Mouse (Mus musculus): ENCODE measurements around the gene Anapc15.

Anapc15 gene

DNA sequence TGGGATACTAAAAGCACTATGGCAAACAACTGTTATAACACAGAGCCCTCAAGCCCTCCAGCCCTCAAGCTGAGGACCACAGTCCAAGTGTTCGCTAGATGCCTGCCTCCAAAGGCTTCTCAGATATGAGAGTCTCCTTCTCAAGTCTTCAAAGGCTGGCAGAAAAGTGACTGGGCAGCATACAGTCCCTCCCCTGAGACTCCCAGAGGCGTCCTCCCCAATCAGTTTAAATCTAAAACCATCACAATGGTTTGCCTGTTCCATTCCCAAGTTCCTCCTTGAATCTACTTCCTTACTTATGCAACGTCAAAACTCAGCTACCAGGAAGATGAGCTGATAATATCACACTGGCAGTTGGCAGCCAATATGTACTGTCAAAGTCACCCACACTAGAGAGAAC is at the start of gene Anapc15:
TSS of gene Anapc15 (plus strand) at position 301 of the 400 bp plus-strand sequence.
- DNase-seq (ENCODE audit: low spot score in 2 of 2) = no peak

DNA sequence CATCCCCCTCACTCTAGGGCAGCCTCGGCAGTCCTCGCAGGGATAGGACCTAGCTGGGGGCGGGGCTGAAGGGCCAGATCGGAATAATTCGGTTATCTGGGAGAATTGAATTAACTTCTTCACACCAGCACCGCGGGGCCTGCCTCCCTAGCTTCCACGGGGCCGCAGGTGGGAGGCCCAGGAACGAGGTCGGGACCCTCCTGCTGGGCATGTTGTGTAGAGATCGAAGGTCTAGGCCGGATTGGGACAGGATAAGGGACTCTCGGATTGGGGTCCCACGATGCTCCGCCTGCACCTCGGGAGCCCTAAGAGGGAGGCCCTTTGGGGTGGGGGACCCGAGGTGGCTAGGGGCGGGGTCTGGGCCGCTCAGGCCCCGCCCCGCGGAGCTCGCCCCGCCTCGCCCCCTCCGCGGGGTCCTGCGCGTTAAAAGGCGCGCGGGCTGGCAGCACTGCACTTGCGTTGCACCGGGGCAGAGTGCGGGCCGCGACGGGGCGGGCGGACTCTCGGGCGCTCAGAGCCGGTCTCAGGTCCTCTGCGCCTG is 45.6 kb upstream of the Anapc15 start, which contains the start of gene Phox2a:
TSS of gene Phox2a (plus strand) at position 453 of the 541 bp plus-strand sequence.
- no peak for DNase-seq (ENCODE audit: low spot score in 2 of 2)

DNA sequence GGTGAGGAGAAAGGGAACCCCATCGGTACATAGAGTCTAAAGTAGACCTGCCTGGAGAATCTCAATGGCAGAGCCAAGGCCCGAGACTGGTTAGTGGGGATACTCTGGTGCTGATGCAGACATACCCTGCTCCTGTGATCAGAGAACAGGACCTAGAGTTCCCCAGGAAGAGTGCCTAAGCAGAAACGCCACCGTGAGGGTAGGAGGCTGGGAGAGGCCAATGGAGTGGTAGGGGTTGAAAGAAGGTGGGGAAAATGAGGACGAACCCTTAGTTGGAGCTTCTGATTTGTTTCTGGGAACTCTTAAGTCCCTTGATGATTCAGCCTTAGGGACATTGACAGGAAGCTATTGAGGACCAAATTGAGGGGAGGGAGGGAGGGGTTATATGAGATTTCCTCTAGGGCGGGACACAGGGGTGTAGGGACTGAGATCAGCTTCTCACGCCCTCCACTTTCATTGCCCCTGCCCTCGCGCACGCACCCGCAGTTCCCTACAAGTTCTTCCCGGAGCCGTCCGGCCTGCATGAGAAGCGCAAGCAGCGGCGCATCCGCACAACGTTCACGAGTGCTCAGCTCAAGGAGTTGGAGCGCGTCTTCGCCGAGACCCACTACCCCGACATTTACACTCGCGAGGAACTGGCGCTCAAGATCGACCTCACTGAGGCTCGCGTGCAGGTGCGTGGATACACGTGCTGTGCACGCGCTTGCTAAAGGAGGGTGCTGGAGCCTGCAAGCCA is 43.1 kb upstream of the Anapc15 start:
- DNase-seq (ENCODE audit: low spot score in 2 of 2) = no peak

DNA sequence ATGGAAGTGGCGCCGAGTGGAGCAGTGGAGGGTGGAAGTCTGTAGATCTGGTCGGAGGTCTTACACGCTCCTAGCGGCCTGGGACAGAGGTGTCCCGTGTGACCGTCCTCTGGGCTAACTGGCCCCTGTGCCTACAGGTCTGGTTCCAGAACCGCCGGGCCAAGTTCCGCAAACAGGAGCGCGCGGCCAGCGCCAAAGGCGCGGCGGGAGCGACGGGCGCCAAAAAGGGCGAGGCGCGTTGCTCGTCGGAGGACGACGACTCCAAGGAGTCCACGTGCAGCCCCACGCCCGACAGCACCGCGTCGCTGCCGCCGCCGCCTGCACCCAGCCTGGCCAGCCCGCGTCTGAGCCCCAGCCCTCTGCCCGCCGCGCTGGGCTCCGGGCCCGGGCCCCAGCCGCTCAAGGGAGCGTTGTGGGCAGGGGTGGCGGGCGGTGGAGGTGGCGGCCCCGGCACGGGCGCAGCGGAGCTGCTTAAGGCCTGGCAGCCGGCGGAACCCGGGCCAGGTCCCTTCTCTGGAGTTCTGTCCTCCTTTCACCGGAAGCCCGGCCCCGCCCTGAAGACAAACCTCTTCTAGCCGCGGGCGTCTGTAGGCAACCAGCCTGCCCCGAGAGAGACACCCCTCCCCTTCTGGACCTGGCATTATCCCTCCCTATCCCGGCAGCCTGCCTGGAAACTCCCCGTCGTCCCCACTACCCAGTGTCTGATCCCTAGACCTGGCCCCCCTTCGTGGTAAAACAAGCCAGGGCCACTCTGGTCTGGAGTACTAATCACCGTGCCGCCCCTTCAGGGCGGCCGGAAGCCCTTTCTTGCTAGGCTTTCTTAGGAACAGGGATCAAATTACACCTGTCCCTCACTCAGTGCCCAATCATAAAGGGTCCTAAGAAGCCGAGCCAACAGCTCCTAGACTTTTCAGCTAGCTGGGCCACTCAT is 41.7 kb upstream of the Anapc15 start:
- peak in 1 of 2 experiments; percentile 24 for DNase-seq (ENCODE audit: low spot score in 2 of 2)

DNA sequence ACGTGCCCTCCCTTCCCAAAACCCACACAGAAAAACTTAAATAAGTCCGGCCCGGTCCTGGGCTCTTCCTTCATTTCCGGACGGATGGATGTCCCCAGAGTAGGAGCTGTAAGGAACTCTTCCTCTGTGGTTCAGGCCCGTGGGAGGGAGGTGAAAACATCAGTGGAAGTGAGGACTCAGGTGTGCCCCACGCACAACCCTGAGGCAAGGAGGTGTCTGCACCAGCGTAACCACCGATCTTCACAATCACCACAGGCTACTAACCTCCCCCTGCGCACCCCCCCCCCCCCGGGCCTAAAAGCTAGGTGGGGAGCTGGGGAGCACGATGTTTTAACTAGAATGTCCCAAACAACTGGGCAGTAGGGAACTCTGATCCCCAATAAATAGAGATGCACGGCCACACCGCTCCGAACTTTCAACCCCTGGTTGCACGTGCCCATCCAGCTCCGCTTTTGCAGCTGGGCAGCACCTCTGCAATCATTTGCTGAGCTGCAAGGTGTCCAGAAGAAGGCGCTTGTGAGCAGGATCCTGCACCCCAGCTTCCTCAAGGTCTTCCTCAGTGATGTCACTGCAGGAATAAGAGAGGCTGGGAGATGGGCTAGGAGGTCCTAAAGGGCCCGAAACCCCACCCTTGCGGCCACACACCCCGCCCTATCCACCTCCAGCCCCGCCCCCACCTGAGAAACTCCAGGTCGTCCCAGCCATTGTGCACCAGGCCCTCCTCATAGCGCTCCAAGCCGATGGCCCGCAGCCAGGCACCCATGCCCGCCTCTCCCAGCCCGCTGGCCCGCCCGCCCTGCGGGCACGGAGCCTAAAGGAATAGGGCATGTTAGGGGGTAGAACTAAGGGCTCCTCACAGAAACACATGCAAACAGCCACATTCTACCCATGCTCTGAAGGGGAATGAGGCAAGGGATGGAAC is 40.4 kb upstream of the Anapc15 start:
- DNase-seq (ENCODE audit: low spot score in 2 of 2) = no peak

DNA sequence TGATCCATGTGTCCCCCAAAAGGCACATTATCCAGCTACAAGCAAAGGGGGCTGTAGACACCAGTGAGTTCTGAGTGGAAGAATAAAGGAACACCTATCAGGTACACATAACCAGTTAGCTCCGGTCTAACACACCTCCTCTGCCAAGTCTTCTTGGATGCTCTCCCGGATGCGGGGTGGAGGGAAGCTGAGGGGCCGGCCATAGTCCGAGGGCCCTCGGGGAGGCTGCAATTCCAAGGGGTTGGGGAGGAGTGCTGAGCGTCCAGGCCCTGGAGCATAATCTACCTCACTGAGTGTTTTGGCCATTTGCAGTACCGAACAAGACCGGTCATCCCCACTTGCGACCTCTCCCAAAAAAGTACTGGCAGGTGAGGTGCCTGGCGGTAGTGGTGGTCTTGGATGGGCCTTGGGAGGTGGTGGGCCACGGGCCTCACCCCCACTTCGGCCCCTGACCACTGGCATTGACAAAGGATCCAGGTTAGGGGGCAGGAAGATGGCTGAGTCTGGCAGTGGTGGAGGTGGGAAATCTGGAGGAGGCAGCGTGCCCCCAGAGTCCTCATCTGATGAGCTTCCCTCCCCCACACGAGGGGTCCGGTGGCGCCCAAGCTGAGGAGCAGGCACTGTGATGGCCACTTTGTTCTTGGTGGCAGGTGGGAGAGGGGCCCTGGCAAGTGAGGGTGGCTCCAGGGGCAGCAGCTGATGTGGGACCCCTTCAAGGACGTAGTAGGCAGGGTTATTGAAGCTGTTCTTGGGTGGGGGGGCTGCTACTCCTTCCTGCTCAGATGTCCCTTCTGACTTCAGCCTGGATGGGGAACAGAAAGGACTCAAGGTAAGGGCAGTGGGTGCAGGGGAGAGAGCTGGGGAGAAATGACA is 39.5 kb upstream of the Anapc15 start:
- DNase-seq (ENCODE audit: low spot score in 2 of 2) = no peak

DNA sequence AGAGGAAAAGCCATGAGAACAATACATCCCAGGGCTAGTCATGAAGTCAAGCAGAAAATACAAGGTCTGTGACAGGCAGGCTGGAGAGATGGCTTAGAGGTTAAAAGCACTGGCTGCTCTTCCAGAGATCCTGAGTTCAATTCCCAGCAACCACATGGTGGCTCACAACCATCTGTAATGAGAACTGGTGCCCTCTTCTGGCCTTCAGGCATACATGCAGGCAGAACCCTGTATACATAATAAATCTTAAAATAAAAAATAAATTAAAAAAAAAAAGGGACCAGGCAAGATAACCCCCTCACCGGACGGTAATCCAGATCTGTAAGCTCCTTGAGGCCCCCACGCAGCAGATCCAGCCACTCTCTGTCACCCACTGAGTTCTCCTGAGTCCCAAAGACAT is 33.1 kb upstream of the Anapc15 start:
- DNase-seq (ENCODE audit: low spot score in 2 of 2) = no peak

DNA sequence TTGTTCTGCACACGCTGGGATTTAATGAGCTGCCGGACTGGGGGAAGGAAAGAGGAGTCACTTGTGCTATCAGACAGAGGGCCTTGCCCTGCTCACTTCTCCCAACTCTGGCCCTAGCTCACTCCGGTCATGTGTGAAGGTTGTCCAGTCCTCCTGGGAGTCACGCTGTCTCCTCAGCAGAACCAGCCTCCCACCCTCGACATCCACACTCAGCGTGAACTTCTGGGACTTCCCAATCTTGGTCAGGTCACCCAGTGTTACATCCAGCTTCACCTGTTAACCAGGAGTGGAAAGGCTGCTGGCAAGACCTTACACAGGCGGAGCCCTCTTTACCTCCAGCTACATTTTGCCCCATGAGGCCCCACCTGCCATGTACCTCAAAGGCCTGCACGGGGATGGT is 32.1 kb upstream of the Anapc15 start:
- DNase-seq (ENCODE audit: low spot score in 2 of 2) = no peak

DNA sequence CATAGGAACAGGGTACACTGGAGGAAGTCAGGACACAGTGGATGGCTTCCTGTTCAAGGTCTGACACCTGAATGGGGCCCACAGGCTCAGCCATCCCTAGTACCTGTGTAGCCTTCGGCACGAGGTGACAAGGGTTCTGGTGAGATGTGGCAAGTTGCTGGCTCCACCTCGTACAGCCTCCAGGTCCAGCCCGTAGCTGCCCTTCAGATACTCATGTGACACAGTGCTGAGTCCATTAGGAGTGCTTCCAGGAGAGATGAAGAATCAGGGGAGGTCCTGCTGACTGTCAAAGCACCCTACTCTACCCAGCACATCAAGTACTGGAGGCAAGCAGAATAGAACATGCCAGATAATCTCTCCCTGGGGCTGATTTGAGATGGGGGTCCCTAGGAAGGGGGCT is 31.1 kb upstream of the Anapc15 start:
- DNase-seq (ENCODE audit: low spot score in 2 of 2) = no peak

DNA sequence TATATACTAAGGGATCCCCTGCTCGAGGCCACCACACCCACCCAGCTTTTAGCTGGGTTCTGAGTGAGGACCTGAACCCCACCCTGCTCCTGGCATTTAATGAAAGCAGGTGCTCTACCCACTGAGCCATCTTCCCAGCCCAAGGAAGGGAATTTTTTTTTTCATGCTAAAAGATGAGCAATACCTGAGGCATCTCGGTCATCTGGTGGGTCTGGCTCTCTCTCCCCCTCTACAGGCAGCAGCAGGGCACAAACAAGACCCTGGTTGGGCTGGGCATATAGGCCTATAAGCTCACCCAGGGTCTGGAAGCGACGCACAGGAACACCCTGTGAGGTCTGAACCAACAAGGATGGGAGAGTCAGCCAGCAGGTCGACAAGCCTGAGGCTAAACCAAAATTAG is 30.2 kb upstream of the Anapc15 start:
- no peak for DNase-seq (ENCODE audit: low spot score in 2 of 2)

DNA sequence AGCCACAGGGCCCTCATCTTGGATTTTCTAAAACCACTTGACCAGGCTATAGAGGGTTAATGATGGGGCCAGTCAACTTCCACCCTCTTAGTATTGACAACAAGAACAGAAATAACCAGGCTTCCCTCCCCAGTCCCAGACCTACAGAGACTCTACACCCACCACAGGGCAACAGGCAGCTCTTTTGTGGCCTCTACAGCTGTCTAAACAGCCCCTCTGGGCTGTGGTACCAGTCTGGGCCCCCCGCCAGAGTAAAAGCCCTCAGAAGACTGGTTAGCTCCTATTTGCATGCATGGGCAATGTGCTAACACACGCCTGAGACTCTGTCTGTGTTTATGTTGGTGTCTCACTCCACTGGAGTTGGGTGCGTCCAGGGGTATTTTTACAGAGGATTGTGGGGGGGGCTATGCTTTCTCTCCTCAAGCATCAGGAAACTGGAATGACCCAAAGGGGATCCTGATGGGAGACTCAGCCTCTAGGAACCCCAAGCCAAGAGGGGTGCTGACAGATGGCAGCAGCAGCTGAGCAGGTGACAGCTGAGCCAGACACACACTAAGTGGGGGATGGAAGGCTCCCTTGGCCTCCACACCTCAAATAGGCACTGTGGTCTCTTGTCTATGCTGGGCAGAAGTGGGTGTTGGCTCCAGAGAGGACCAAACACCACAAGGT is 29.5 kb upstream of the Anapc15 start:
- DNase-seq (ENCODE audit: low spot score in 2 of 2) = no peak

DNA sequence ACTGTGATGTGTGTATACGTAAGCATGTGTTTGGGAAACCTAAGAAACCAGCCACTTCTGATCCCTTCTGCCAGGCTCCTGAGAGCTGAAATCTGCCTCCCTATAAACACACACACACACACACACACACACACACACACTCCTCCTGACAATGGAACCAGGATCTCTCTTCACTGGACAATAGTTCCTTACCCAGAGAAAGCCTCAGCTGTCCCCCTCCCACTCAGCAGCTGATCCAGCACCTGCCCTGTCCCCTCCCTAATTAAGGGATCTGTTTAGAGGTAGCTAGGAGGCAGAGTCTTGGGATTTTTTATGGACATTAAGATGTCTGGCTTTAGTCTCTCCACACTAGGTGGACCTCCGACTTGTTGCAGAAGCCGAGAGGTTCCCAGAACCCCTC is 28.6 kb upstream of the Anapc15 start:
- DNase-seq (ENCODE audit: low spot score in 2 of 2) = no peak

DNA sequence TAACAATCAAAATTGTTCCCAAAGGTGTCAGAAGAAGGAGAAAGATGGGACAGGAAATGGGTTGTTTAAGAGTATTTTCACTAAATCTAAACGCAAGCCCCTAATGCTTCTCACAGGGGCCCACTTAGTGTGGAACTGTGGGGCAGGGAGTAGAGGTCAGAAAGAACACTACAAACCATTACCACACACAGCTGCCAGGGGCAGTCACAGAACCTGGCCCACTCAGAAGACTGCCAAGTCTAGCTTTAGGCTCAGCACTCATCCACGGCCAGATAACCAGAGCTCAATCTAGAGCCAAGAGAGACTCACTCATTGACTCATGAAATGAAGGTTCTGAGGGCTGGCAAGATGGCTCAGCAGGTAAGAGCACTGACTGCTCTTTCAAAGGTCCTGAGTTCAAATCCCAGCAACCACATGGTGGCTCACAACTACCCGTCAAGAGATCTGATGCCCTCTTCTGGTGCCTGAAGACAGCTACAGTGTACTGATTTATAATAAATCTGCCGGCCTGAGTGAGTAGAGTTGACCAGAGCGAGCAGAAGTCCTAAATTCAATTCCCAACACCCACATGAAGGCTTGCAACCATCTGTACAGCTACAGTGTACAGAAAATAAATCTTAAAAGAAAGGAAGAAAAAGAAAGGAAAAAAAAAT is 27.9 kb upstream of the Anapc15 start:
- no peak for DNase-seq (ENCODE audit: low spot score in 2 of 2)

DNA sequence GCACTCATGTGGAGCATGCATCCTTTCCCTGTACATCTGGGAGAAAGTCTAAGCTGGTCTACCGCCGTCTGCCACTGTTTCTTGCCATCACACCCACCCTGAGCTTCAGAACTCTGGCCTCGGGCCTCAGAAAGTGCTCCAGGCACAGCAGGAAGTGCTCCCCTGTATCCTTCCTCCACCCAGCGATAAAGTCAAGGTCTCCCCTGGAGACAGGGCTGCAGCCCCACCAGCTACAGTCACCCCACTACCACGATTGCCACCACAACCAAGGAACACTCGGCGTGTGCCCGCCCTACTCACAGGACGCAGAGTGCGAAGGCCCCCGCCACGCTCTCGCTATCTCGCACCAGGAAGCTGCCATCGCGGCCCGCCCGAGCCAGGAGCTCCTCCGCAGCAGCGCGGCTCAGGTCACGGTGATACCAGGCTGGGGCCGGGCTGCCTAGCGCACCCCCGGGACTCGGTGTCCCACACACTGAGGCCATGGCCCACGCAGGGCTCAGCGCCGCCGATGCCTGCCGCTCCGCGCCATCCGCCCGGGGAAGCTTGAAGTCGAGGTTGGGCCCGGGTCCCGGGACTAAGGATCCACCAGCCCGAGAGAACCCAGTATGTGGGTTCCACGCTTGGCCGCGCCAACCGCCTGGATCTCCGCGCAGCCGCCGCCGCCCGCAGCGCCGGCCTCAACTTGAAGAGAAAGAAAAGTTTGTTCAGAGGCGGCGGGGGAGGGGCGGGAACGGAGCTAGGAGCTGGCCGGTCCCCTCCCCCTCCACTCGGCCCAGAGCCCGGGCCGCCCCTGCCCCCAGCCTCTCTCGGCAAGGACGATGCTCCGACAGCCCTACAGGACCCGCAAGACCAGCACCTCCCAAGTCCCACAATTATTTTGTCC is 27.0 kb upstream of the Anapc15 start:
- DNase-seq (ENCODE audit: low spot score in 2 of 2) = peak; percentile 35 to 59

DNA sequence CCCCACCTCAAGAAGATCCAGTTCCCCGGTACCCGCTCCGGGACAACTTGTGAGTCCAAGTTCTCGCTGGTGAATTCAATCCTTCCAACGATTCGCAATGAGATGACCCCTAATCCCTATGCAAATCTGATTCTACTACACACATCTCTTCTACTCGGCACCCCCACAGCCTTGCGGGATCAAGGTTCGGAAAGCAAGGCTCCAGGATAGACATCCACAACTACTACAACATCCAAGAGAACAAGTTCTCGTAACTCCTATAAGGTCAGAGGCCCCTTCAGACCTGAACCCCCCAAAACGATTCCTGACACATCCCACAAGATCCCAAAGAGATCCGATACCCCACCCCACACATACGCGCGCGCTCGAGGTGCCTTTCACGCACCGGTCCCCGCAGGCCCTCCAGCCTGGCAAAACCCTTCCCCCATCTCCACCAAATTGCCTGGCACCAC is 26.3 kb upstream of the Anapc15 start:
- DNase-seq (ENCODE audit: low spot score in 2 of 2) = no peak

DNA sequence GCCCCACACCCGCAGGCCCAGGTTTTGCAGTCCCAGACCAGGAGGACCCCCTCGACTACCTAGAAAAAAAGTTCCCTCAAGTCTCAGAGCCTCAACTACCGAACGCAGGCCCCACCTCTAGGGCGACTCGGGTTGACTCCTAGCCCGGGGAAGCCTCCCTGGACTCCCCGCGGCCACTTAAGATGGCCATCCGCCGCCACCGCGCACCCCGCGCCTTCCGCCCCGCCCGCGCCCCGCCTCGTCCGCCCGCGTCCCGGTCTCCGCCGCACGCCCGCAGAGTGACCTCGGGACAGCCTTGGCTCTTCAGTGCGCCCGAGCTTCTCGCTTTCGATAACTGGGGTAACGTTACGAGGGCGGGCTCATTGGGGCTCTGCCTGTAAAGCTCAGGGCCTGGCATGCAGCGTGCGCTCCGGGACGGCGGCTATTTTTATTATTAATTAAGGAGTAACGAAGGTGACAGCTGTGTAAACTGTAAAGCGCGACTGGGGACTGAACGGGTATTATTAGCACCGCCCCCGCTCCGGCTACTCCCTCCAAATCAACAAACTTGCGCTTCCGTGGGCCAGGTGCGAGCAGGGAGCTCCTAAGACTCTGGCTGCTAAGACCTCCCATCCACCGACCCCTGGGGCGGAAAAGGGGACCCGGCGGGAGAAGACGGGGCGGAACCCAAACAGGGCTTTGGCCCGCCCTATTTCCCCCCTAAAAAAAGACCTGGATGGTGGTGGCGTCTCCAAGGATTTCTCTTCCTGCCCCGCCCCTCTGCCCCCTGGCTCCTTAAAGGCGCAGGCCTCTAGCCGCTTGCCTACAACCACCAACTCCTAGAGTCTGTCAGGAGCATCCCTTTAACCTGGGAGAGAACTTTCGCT is 25.7 kb upstream of the Anapc15 start, which contains the start of gene Inppl1:
TSS of gene Inppl1 (minus strand) at position 624 of the 866 bp plus-strand sequence.
- peak in 1 of 2 experiments; percentile 15 for DNase-seq (ENCODE audit: low spot score in 2 of 2)

DNA sequence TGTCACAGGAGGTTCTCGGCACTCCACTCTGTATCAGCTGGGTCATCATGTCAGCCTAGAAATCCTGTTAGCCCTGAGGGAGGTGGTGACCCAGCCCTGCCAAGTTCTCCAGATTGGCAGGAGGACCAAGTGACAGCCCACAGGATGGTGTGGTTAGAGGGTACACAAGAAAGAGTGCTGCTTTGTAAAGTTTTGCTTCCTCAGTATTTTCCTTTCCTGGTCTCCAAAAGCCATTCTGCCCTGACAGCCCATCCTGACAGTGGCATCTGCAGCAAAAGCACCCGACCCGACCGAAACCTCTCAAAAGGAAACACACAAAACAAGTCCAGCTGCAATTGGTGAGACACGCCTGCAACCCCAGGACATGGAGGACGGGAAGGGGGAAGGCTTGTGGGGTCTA is 19.3 kb upstream of the Anapc15 start:
- DNase-seq (ENCODE audit: low spot score in 2 of 2) = no peak

Measured in thymus, postnatal 10 days (tissue).